Mouse (Mus musculus): ENCODE data around the gene Nfatc4.

DNA sequence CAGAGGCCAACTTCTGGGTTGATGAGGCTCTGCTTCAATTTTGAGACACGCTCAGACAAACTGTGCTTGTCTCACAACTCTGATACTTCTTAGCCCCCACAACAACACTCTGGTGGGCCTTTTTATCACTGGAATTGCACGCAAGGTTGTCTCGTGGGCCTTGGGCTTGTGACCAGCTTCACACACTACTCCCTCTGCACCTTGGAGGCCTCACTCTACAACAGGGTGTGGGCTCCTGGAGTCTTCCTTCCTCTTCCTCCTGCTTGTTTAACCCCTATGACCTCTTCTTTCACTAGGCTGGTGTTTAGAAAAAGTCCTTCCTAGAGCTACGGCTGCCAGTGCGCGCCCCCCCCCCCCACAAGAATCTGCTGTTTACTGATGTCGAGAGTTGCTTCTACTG is 46.2 kb upstream of the Nfatc4 start:
- TF ChIP-seq EP300 (IDR thresholded peaks at IDR 0.05), result no peak
- no peak for TF ChIP-seq CTCF (IDR thresholded peaks at IDR 0.05)

Measured in lung, postnatal 0 days (tissue).